Mouse (Mus musculus) stomach, embryonic 16.5 days (tissue): ENCODE data around the gene Ccl28. TPM values are rescaled to one million over a fixed set of nuclear protein-coding genes. Genes with fewer than 3 reads are reported as not detected.
"Not testable (repeated sequence)": the region's sequence is repeated elsewhere in the genome, so short reads cannot be mapped to it uniquely, and the experiment has no call there.

ENCODE experiments used
- ATAC-seq: fragments of 200-750 bp; cut with Nextera tagmentation; 2 replicates; pipeline ENCODE4 v1.8.0; 2017; ENCODE audit warnings: moderate number of reproducible peaks, moderate TSS enrichment; ENCODE audit not compliant: insufficient read depth, low FRiP score
- H3K27ac ChIP-seq: fragments of 300-500 bp; sonication (generic); 2 replicates; pipeline ENCODE4 v1.5.1; 2014; ENCODE audit warnings: low read length
- H3K27me3 ChIP-seq: fragments of 300-500 bp; sonication (generic); 2 replicates; pipeline ENCODE4 v1.6.1; 2014; ENCODE audit warnings: low read length, control low read depth, mixed read lengths; ENCODE audit not compliant: control insufficient read depth, insufficient read depth
- H3K36me3 ChIP-seq: fragments of 300-500 bp; sonication (generic); 2 replicates; pipeline ENCODE4 v1.6.1; 2014; ENCODE audit warnings: low read length; ENCODE audit not compliant: control insufficient read depth, insufficient read depth
- H3K4me1 ChIP-seq: fragments of 300-500 bp; sonication (generic); 2 replicates; pipeline ENCODE4 v1.6.1; 2014; ENCODE audit warnings: low read length, control low read depth, mixed read lengths; ENCODE audit not compliant: control insufficient read depth, insufficient read depth
- H3K4me2 ChIP-seq: fragments of 300-500 bp; sonication (generic); 2 replicates; pipeline ENCODE4 v1.6.1; 2014; ENCODE audit warnings: low read depth, low read length, mixed read lengths
- H3K4me3 ChIP-seq: fragments of 300-500 bp; sonication (generic); replicated peaks from 2 replicates; pipeline ENCODE4 v1.5.1; 2014; ENCODE audit warnings: mild to moderate bottlenecking, low read length
- H3K9ac ChIP-seq: fragments of 300-500 bp; sonication (generic); 2 replicates; pipeline ENCODE4 v1.6.1; 2014; ENCODE audit warnings: low read length
- H3K9me3 ChIP-seq: fragments of 300-500 bp; sonication (generic); replicated peaks from 2 replicates; pipeline ENCODE4 v1.6.1; 2016; ENCODE audit warnings: low read length, control low read depth; ENCODE audit not compliant: control insufficient read depth
- WGBS: fragments of 180-500 bp; shearing (Covaris S2); extraction: QIAGEN DNeasy Blood & Tissue Kit; methylation state at CpG from one replicate; pipeline ENCODE4 v1.1.7; 2014; 5-methylcytosine and 5-hydroxymethylcytosine counted together
- polyA plus RNA-seq: library from polyadenylated mRNA; unstranded; fragments of >200 nt; fragmentation: Nextera tagmentation; extraction: Ambion mirVana; gene quantifications from 2 replicates; pipeline ENCODE4 v1.2.1, GENCODE M21; 2015

Ccl28 gene
- polyA plus RNA-seq, 1 experiment from 2014 or later = 0.08 TPM

DNA sequence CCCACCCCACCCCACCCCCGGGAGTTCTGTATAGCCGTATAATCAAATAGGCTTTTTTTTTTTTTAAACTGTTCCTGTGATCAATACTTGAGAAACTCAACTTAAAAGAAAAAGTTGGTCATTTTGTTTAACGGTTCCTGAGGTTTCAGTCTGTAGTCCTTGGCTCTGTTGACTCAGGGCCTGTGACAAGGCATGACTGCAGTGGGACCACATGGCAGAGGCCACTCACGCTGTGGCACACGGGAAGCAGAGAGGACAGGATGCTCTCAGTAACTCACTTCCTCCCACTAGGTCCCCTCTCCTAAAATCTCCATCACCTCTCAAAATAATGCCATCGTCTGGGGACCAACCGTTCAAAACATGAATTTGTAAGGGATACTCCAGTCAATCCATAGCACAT is 17.5 kb downstream of the Ccl28 start:
- Histone ChIP-seq H3K36me3 (no peaks in the 10 kb centered on the region), H3K4me3 (no peak overlapping the region), H3K9me3 (no peaks in the 10 kb centered on the region), H3K4me2 (no peak overlapping the region), H3K27ac (no peak overlapping the region), H3K27me3 (no peaks in the 10 kb centered on the region), H3K4me1 (no peaks in the 10 kb centered on the region), H3K9ac (no peak overlapping the region)
- whole genome bisulfite sequencing = 71% methylated on average over 7 of the region's 7 CpGs
- no peak for ATAC-seq

DNA sequence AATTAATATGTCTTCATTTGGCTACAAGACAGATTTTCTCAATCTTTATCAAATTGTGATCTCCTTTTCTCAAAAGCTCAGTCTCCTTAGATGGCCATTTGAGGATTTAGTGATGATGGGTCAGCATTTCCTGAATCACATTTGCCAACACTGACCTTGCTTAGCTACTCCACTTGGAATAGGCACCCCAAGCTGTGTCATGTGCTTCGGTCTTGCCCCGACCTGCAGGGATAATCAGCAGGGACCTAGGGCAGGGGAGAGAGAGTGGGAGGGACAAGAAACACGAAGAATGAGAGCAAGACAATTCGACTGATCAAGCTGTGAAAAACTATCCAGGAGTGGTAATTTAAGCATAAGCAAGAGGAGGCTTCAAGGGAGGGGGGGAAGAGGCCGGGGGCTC is 21.1 kb downstream of the Ccl28 start:
- no peak for ATAC-seq
- WGBS = 66% methylated on average over 5 of the region's 5 CpGs
- Histone ChIP-seq H3K4me1 (no peaks in the 10 kb centered on the region), H3K27me3 (no peaks in the 10 kb centered on the region), H3K4me2 (no peak overlapping the region), H3K9me3 (no peaks in the 10 kb centered on the region), H3K27ac (no peak overlapping the region), H3K4me3 (no peak overlapping the region), H3K36me3 (no peaks in the 10 kb centered on the region), H3K9ac (no peak overlapping the region)

DNA sequence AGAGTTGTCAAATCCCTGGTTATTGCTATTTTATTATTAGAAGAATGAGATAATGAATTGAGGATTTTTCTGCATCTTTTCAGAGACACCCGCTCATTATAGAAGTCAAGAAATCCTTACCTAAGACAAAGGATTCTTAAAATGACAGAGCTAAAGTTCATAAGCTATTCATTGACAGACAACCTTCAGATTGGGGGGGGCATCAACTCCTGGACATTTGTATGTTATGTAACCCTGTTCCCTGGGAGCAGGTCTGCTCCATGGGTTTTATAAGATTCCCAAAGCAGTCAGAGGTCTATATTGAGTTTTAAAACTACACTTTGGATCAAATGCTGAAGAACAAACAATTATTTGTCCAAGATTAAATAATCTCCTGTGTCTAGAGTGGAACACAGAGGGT is 22.9 kb downstream of the Ccl28 start:
- ATAC-seq = no peak
- Histone ChIP-seq H3K27me3 (no peaks in the 10 kb centered on the region), H3K9me3 (no peaks in the 10 kb centered on the region), H3K4me2 (no peak overlapping the region), H3K27ac (no peak overlapping the region), H3K4me3 (no peak overlapping the region), H3K9ac (no peak overlapping the region), H3K4me1 (no peaks in the 10 kb centered on the region), H3K36me3 (no peaks in the 10 kb centered on the region)
- 86% methylated on average over 1 of the region's 1 CpGs for WGBS

DNA sequence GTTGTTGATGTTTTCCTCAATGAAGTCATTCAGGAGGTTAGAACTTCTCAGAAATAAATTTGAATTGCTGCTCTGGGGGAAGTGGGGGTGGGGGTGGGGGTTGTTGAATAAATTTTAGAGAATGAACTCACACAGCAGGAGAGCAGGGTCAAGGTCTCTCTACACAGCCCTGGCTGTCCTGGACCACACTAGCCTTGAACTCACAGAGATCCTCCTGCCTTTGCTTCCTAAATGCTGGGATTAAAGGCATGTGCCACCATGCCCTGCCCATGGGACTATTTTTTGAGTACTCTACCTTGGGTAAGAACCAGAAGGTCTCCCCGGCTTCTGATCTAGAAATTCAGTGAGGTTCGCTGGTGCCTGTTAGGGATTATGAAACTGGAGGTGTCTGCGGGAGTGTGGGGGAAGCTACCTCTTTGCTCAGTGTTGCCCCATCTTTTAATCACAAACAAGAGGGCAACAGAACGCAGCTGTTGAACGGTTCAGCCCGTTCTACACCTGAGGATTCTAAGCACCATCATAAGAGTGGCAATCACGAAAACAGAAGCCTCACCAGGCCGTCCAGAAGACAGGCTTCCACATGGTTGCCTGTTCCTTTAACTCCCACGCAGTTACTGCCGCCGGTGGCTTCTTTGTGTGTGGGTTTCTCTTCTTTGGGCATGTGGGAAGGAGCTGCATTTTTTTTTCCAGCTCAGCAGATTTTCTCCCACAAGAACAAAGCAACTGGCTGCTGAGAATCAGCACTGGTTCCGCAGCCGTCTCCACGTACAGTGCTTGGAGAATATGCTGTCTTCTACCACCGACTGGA is 25.5 kb downstream of the Ccl28 start:
- H3K9ac ChIP-seq = no peak overlapping the region
- 59% methylated on average over 15 of the region's 15 CpGs for WGBS
- H3K4me1 ChIP-seq = no peaks in the 10 kb centered on the region
- no peaks in the 10 kb centered on the region for H3K27me3 ChIP-seq
- ATAC-seq = no peak
- H3K27ac ChIP-seq = no peak overlapping the region
- no peaks in the 10 kb centered on the region for H3K9me3 ChIP-seq
- H3K4me3 ChIP-seq = no peak overlapping the region
- no peak overlapping the region for H3K4me2 ChIP-seq
- no peaks in the 10 kb centered on the region for H3K36me3 ChIP-seq

DNA sequence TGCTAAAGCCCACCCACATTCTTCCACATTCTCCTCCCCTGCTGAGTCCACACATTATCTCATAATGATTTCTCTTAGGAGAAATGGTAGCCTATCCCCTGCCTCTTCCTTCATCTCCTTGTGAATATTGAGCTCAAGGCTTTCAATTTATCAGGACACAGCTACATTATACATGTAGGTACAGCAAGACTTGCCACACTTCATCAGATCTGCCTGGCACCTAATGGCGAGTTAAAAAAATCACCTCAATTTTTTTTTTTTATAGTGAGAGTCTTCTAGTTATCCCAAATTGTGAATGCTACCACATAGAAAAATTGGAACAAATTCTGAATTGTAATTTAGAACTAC is 26.1 kb downstream of the Ccl28 start:
- 87% methylated on average over 1 of the region's 1 CpGs for WGBS
- Histone ChIP-seq H3K9ac (no peak overlapping the region), H3K27ac (no peak overlapping the region), H3K9me3 (no peaks in the 10 kb centered on the region), H3K27me3 (no peaks in the 10 kb centered on the region), H3K4me1 (no peaks in the 10 kb centered on the region), H3K4me3 (no peak overlapping the region), H3K4me2 (no peak overlapping the region), H3K36me3 (no peaks in the 10 kb centered on the region)
- ATAC-seq = no peak

DNA sequence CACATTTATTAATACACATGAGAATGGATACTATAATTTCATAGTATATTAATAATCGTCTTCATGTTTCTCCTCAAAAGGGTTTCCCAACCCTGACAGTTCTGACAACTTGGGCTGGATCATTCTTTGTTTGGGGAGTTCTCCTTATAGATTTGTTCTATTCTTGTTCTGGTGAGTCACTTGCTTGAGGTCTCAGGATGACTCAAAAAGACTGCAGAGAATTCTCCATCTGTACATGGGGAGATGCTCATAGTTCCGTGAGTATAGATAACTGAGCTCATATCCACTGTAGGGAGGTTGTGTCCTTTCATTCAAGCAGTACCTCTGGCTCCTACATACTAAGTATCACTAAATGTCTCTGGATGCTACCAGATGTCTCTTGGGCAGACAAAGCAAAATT is 31.1 kb downstream of the Ccl28 start:
- H3K4me1 ChIP-seq = no peaks in the 10 kb centered on the region

DNA sequence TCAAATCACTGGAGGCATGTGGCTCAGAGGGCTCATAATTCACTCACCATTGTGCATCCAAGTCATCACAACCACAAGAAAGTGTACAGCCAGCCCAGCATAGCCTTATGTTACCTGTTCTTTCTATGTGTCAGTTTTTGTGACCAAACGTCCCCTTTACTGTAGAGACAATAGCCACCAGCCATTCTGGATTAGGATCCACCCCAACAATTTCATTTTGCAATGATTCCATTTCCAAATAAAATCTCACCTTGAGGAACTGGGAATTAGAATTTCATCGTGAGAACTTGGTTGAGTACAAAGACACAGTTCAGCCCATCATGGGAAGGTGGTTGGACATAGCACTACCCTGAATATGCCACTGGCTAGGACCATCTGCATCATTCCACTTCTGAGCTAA is 32.6 kb downstream of the Ccl28 start:
- H3K36me3 ChIP-seq = no peaks in the 10 kb centered on the region
- H3K4me1 ChIP-seq = no peaks in the 10 kb centered on the region
- WGBS = 75% methylated on average over 2 of the region's 2 CpGs
- H3K9ac ChIP-seq = no peak overlapping the region
- no peak overlapping the region for H3K4me3 ChIP-seq
- H3K9me3 ChIP-seq = no peaks in the 10 kb centered on the region
- no peak overlapping the region for H3K27ac ChIP-seq
- no peak overlapping the region for H3K4me2 ChIP-seq
- H3K27me3 ChIP-seq = no peaks in the 10 kb centered on the region
- ATAC-seq = no peak

More for the DNA sequence above, 31.1 kb downstream of the Ccl28 start:
- Histone ChIP-seq H3K9me3 (no peaks in the 10 kb centered on the region), H3K9ac (no peak overlapping the region), H3K27me3 (no peaks in the 10 kb centered on the region), H3K36me3 (no peaks in the 10 kb centered on the region), H3K4me2 (no peak overlapping the region), H3K27ac (no peak overlapping the region), H3K4me3 (no peak overlapping the region)
- ATAC-seq = no peak
- WGBS = 83% methylated on average over 2 of the region's 2 CpGs

DNA sequence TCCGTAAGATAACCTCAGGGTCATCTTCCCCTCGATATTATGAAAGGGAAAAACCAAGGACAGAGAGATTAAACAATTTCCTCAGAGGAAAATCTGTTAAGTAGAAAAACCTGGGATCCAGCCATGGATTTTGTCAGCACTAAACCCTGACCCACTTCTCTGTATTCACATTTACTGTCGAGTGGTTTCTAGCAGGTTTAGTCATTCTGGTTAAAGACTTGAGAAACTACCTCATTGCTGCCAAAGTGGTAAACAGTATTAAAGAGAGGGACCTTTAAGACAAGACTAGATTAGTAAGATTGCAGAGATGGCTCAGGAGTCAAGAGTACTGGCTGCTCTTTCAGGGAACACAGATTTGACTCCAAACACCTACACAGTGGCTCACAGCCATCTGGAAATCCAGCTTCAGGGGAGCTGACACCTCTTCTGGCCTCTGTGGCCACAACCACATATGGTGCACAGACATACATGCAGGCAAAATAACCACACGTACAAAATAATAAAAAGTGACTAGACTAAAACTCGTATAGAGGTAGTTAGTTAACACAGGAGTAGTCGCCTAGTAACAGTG is 33.3 kb downstream of the Ccl28 start:
- no peak for ATAC-seq

DNA sequence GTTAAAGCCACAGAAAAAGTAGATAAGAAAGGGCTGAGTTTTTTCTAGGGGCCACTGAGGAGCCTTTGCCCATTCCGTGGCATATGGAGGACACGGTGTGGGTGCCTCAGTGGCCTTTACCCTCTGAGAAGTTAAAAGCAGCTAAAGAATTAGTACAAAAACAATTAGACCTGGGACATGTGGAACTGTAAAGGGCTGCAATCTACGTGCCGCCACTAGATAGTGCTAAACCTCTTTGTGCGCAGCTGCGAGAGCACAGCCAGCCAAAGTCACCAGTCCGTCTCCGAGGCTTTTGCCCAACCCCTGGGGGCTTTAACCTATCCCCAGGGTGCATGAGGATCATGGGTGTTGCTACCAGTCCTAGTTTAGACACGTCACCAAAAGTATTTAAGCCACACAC is 37.8 kb downstream of the Ccl28 start:
- H3K9ac ChIP-seq, H3K9me3 ChIP-seq, H3K27me3 ChIP-seq, H3K27ac ChIP-seq, ATAC-seq, H3K4me1 ChIP-seq, H3K4me2 ChIP-seq, H3K4me3 ChIP-seq, H3K36me3 ChIP-seq: not testable (repeated sequence)
- 65% methylated on average over 4 of the region's 9 CpGs for WGBS

More for the DNA sequence above, 33.3 kb downstream of the Ccl28 start:
- no peak overlapping the region for H3K27ac ChIP-seq
- no peak overlapping the region for H3K4me3 ChIP-seq
- no peaks in the 10 kb centered on the region for H3K27me3 ChIP-seq
- H3K36me3 ChIP-seq = no peaks in the 10 kb centered on the region
- no peaks in the 10 kb centered on the region for H3K9me3 ChIP-seq
- H3K9ac ChIP-seq = no peak overlapping the region
- 82% methylated on average over 6 of the region's 6 CpGs for WGBS
- no peak overlapping the region for H3K4me2 ChIP-seq
- H3K4me1 ChIP-seq = no peaks in the 10 kb centered on the region
